Mouse (Mus musculus): ENCODE results near the gene Amigo2. TPM values are rescaled to one million over a fixed set of nuclear protein-coding genes. Genes with fewer than 3 reads are reported as not detected.

The Amigo2 gene
- polyA plus RNA-seq, 1 experiment from 2014 or later = 4.7 TPM

DNA sequence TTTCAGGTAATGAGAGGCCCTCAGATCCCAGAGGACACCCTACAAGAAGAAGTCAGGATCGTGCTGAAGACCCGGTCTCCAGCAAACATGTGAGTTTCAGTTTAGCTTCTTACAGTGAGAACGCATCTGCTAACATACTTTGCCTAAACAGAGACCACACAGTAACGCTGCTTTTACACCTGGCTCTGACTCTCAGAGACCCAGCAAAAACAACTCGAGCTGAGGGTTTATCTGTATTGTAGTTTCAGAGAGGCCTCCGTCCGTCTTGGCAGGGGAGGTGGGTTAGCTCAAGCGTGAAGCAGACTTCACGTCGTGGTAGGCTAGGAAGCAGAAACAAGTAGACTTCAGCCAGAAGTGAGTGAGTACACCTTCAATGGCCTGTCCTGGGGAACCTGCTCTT, 30.2 kb upstream of the Amigo2 start:
- Histone ChIP-seq H3K4me2 (ENCODE audit: low read length) (no peak overlapping the region), H3K27me3 (ENCODE audit: control insufficient read depth, insufficient read depth, low read length) (no peaks in the 10 kb centered on the region), H3K4me1 (ENCODE audit: control insufficient read depth in 2 of 2, insufficient read depth in 2 of 2, low read length in 2 of 2) (peaks cover 0 to 5% of the 10 kb centered on the region in 2 experiments; a peak in 2 of 4 replicates), H3K36me3 (ENCODE audit: control insufficient read depth, insufficient read depth, low read length) (no peaks in the 10 kb centered on the region), H3K4me3 (ENCODE audit: control insufficient read depth in 1 of 2, insufficient read depth in 1 of 2, low read depth in 1 of 2, low read length in 2 of 2) (no peak overlapping the region), H3K27ac (replicated peaks in 1 of 2; ENCODE audit: control insufficient read depth in 1 of 2, insufficient read depth in 1 of 2, low read depth in 2 of 2, low read length in 2 of 2) (no peak overlapping the region), H3K9ac (ENCODE audit: low read length) (no peak overlapping the region), H3K9me3 (ENCODE audit: control insufficient read depth, low read length) (no peaks in the 10 kb centered on the region)
- WGBS = 78% methylated on average over 10 of the region's 10 CpGs
- no peak for ATAC-seq (ENCODE audit: insufficient number of reproducible peaks, insufficient read depth, low FRiP score, low read depth)

DNA sequence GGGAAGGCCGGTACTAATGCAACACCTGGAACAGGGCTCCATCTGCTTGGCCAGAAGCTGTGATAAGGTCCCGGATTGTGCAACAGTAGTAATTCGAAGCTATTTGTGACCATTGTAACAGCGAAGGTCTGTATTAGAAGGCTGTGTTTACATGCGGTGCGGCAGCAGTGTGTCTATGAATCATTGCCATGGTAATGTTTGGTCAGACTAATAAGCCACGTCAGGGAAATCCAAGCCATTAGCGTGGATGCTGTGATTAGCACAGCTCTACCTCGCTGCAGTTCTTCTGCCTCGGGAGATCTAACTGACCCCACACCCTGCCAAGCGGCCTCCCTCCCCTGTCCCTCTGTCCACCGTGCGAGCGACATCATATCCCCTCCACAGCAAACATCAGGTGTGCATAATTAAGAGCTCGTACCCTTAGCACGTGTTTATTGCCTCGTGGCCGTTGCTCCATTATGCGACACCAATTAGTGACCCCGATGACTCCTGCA, 29.6 kb upstream of the Amigo2 start:
- H3K27ac ChIP-seq (replicated peaks in 1 of 2; ENCODE audit: control insufficient read depth in 1 of 2, insufficient read depth in 1 of 2, low read depth in 2 of 2, low read length in 2 of 2) = no peak overlapping the region
- no peaks in the 10 kb centered on the region for H3K36me3 ChIP-seq (ENCODE audit: control insufficient read depth, insufficient read depth, low read length)
- no peak overlapping the region for H3K4me3 ChIP-seq (ENCODE audit: control insufficient read depth in 1 of 2, insufficient read depth in 1 of 2, low read depth in 1 of 2, low read length in 2 of 2)
- 83% methylated on average over 20 of the region's 20 CpGs for WGBS
- H3K4me1 ChIP-seq (ENCODE audit: control insufficient read depth in 2 of 2, insufficient read depth in 2 of 2, low read length in 2 of 2) = peaks cover 0 to 4% of the 10 kb centered on the region in 2 experiments; a peak in 2 of 4 replicates
- H3K9ac ChIP-seq (ENCODE audit: low read length) = no peak overlapping the region
- no peak for ATAC-seq (ENCODE audit: insufficient number of reproducible peaks, insufficient read depth, low FRiP score, low read depth)
- H3K4me2 ChIP-seq (ENCODE audit: low read length) = no peak overlapping the region
- H3K27me3 ChIP-seq (ENCODE audit: control insufficient read depth, insufficient read depth, low read length) = no peaks in the 10 kb centered on the region
- no peaks in the 10 kb centered on the region for H3K9me3 ChIP-seq (ENCODE audit: control insufficient read depth, low read length)

DNA sequence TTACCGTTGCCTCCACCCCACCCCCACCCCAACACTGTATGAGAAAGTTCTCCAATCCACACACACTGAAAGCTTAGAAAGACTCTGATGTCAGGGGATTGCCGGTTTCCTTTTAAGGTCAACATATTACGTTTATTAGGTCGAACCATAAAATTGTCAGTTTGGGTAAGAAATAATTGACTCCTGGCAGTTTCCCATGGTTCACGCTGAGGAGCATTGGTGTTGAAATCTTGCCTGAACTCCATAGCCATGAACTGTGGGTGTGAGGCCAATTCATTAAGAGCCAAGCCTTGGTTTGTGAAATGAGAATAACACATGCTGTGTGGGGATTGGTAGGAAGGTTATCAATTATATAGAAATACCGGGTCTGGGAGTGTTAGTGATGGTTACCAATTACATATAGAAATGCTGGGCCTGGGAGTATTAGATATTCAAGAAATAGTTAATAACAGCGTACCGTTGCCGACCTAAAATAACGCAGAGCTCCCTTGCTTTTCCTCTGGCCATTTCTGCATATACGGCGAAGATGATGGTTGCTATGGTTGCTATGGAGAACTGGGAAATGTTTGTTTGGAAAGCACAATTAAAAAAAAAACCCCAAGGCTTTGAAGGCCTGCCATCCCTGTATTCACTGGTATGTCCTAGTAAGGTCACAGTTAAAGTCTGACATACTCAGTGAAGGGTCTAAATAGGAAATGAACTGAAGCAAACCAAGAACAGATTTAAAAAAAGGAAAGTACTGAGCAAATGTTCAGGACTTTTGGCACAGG, 28.7 kb upstream of the Amigo2 start:
- Histone ChIP-seq H3K27ac (replicated peaks in 1 of 2; ENCODE audit: control insufficient read depth in 1 of 2, insufficient read depth in 1 of 2, low read depth in 2 of 2, low read length in 2 of 2) (no peak overlapping the region), H3K4me3 (ENCODE audit: control insufficient read depth in 1 of 2, insufficient read depth in 1 of 2, low read depth in 1 of 2, low read length in 2 of 2) (no peak overlapping the region), H3K36me3 (ENCODE audit: control insufficient read depth, insufficient read depth, low read length) (no peaks in the 10 kb centered on the region), H3K9ac (ENCODE audit: low read length) (no peak overlapping the region), H3K27me3 (ENCODE audit: control insufficient read depth, insufficient read depth, low read length) (no peaks in the 10 kb centered on the region), H3K9me3 (ENCODE audit: control insufficient read depth, low read length) (no peaks in the 10 kb centered on the region), H3K4me1 (ENCODE audit: control insufficient read depth in 2 of 2, insufficient read depth in 2 of 2, low read length in 2 of 2) (peaks cover 0 to 2% of the 10 kb centered on the region in 2 experiments; a peak in 2 of 4 replicates), H3K4me2 (ENCODE audit: low read length) (no peak overlapping the region)
- WGBS = 89% methylated on average over 12 of the region's 12 CpGs
- no peak for ATAC-seq (ENCODE audit: insufficient number of reproducible peaks, insufficient read depth, low FRiP score, low read depth)

DNA sequence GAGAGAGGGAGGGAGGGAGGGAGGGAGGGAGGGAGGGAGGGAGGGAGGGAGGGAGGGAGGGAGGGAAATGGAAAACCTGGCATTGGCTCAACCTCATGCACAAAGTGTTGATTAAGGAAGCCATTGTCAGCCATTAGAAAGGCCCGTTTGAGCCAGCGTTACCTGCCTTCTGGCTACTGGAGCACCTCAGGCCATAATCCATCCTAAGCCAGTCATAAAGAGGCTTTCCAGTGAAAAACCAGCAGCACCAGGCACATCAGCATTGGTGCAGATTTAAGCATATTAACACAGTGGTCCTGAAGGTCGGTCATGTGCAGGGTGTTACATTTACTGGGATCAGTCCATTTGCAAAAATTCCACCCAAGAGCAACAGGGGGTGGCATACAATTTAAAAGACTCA, 25.7 kb upstream of the Amigo2 start:
- H3K27me3 ChIP-seq (ENCODE audit: control insufficient read depth, insufficient read depth, low read length) = no peaks in the 10 kb centered on the region
- 82% methylated on average over 3 of the region's 3 CpGs for WGBS
- H3K9ac ChIP-seq (ENCODE audit: low read length) = no peak overlapping the region
- no peaks in the 10 kb centered on the region for H3K4me1 ChIP-seq (ENCODE audit: control insufficient read depth in 2 of 2, insufficient read depth in 2 of 2, low read length in 2 of 2)
- H3K36me3 ChIP-seq (ENCODE audit: control insufficient read depth, insufficient read depth, low read length) = no peaks in the 10 kb centered on the region
- no peaks in the 10 kb centered on the region for H3K9me3 ChIP-seq (ENCODE audit: control insufficient read depth, low read length)
- no peak for ATAC-seq (ENCODE audit: insufficient number of reproducible peaks, insufficient read depth, low FRiP score, low read depth)
- no peak overlapping the region for H3K4me2 ChIP-seq (ENCODE audit: low read length)
- H3K27ac ChIP-seq (replicated peaks in 1 of 2; ENCODE audit: control insufficient read depth in 1 of 2, insufficient read depth in 1 of 2, low read depth in 2 of 2, low read length in 2 of 2) = no peak overlapping the region
- H3K4me3 ChIP-seq (ENCODE audit: control insufficient read depth in 1 of 2, insufficient read depth in 1 of 2, low read depth in 1 of 2, low read length in 2 of 2) = no peak overlapping the region

DNA sequence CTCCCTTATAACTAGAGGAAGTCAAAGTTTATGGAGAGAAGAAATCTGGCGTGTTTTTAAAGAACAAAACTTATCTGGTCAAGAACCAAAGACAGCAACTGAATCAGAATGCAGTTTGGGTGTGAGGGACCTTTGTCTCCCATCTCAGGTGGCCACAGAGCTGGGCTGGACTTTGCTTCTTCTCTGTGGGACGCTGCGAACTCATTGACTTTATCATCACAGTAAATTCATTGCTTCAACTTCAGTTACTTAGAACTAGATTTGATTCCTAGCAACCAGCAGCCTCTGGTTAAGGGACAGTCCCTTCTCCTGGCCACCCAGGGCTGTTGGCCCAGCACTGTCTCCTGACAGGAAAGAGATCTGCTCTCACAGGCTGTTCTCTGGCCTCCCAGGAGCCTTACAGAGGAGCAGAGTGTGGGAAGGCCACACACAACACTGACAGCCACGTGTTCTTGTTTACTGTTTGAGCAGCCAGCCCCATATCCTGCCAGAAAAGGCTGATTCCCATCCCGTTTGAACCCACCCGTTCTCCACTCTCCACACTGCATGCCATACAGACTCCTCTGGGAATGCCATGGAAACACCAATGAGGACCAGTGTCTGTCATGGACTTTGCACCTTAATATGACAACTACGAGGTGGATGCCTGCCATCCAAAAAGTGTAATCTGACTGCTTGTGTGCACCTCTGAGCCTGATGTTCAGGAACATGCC, 25.1 kb upstream of the Amigo2 start:
- Histone ChIP-seq H3K4me2 (ENCODE audit: low read length) (no peak overlapping the region), H3K9ac (ENCODE audit: low read length) (no peak overlapping the region), H3K4me1 (ENCODE audit: control insufficient read depth in 2 of 2, insufficient read depth in 2 of 2, low read length in 2 of 2) (no peaks in the 10 kb centered on the region), H3K4me3 (ENCODE audit: control insufficient read depth in 1 of 2, insufficient read depth in 1 of 2, low read depth in 1 of 2, low read length in 2 of 2) (no peak overlapping the region), H3K27ac (replicated peaks in 1 of 2; ENCODE audit: control insufficient read depth in 1 of 2, insufficient read depth in 1 of 2, low read depth in 2 of 2, low read length in 2 of 2) (no peak overlapping the region), H3K36me3 (ENCODE audit: control insufficient read depth, insufficient read depth, low read length) (no peaks in the 10 kb centered on the region), H3K9me3 (ENCODE audit: control insufficient read depth, low read length) (no peaks in the 10 kb centered on the region), H3K27me3 (ENCODE audit: control insufficient read depth, insufficient read depth, low read length) (no peaks in the 10 kb centered on the region)
- WGBS = 52% methylated on average over 7 of the region's 7 CpGs
- no peak for ATAC-seq (ENCODE audit: insufficient number of reproducible peaks, insufficient read depth, low FRiP score, low read depth)

DNA sequence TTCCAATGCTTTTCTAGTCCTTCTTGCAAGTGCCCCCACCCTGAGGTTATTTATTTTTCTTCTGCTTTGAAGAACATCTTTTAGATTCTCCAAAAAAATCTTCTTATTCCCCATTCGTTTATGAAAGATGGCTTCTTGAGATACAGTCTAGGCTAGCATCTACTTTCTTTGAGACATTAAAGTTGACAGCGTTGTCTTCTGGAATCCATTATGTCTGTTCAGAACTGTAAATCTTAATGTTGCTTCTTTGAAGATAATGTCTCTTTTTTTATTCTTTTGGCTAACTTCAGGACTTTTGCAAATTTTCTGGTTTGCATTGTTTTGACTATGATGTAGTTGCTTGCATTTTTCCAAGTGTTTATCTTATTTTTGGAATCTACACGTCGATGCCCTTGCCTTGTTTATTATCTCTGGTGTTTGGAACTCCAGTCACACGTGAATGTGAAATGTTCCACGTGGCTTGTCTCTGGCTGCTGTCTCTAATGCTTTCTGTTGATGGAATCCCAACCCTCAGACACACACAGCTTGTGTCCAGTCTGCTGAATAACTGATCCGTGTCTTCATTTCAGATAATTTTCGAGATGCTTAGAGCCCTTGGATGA, 20.1 kb upstream of the Amigo2 start:
- Histone ChIP-seq H3K4me2 (ENCODE audit: low read length) (no peak overlapping the region), H3K9me3 (ENCODE audit: control insufficient read depth, low read length) (no peaks in the 10 kb centered on the region), H3K27me3 (ENCODE audit: control insufficient read depth, insufficient read depth, low read length) (no peaks in the 10 kb centered on the region), H3K27ac (replicated peaks in 1 of 2; ENCODE audit: control insufficient read depth in 1 of 2, insufficient read depth in 1 of 2, low read depth in 2 of 2, low read length in 2 of 2) (no peak overlapping the region), H3K36me3 (ENCODE audit: control insufficient read depth, insufficient read depth, low read length) (no peaks in the 10 kb centered on the region), H3K4me1 (ENCODE audit: control insufficient read depth in 2 of 2, insufficient read depth in 2 of 2, low read length in 2 of 2) (no peaks in the 10 kb centered on the region), H3K4me3 (ENCODE audit: control insufficient read depth in 1 of 2, insufficient read depth in 1 of 2, low read depth in 1 of 2, low read length in 2 of 2) (no peak overlapping the region), H3K9ac (ENCODE audit: low read length) (no peak overlapping the region)
- WGBS = 47% methylated on average over 8 of the region's 8 CpGs
- ATAC-seq (ENCODE audit: insufficient number of reproducible peaks, insufficient read depth, low FRiP score, low read depth) = no peak

DNA sequence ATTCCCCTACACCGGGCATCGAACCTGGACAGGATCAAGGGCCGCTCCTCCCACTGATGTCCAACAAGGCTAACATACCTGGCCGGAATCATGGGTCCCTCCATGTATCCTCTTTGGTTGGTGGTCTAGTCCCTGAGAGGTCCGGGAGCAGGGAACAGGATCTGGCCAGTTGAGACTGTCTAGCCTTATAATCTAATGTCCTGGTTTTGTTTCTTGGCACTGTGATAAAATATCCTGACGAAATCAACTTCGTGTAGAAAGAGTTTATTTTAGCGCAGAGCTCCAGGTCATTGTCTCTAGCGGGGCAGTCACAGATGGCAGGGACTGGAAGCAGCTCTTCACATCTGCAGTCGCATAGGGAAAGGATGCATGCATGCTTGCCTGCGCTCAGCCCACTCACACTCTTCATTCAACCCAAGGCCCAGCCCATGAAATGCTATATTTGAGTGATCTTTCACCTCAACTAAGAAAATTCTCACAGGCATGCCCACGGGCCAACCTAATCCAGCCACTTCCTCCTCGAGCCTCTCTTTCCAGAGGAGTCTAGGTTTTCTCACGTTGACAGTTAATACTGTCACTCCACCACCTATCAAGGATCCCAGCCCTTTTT, 19.3 kb upstream of the Amigo2 start:
- 71% methylated on average over 14 of the region's 14 CpGs for whole genome bisulfite sequencing
- H3K9me3 ChIP-seq (ENCODE audit: control insufficient read depth, low read length) = no peaks in the 10 kb centered on the region
- no peaks in the 10 kb centered on the region for H3K27me3 ChIP-seq (ENCODE audit: control insufficient read depth, insufficient read depth, low read length)
- H3K4me3 ChIP-seq (ENCODE audit: control insufficient read depth in 1 of 2, insufficient read depth in 1 of 2, low read depth in 1 of 2, low read length in 2 of 2) = no peak overlapping the region
- no peak overlapping the region for H3K27ac ChIP-seq (replicated peaks in 1 of 2; ENCODE audit: control insufficient read depth in 1 of 2, insufficient read depth in 1 of 2, low read depth in 2 of 2, low read length in 2 of 2)
- no peak overlapping the region for H3K4me2 ChIP-seq (ENCODE audit: low read length)
- no peaks in the 10 kb centered on the region for H3K36me3 ChIP-seq (ENCODE audit: control insufficient read depth, insufficient read depth, low read length)
- no peak for ATAC-seq (ENCODE audit: insufficient number of reproducible peaks, insufficient read depth, low FRiP score, low read depth)
- no peak overlapping the region for H3K9ac ChIP-seq (ENCODE audit: low read length)
- H3K4me1 ChIP-seq (ENCODE audit: control insufficient read depth in 2 of 2, insufficient read depth in 2 of 2, low read length in 2 of 2) = no peaks in the 10 kb centered on the region
